Mouse (Mus musculus): Measurements from ENCODE around the gene Dstn. TPM values are rescaled to one million over a fixed set of nuclear protein-coding genes. Genes with fewer than 3 reads are reported as not detected.

Gene Dstn
- polyA plus RNA-seq, 1 experiment from 2014 or later: 684 TPM

GRCm38 (mm10) chr2:143991964-143992672, 77.0 kb downstream of the Dstn start:
- Histone ChIP-seq H3K36me3 (ENCODE audit: control insufficient read depth, insufficient read depth, low read length) (peaks cover 17% of the 10 kb centered on the region), H3K4me2 (ENCODE audit: low read length) (no peak overlapping the region), H3K9me3 (ENCODE audit: control insufficient read depth, low read length) (no peaks in the 10 kb centered on the region), H3K27ac (ENCODE audit: low read depth) (no peak overlapping the region), H3K27me3 (replicated peaks; ENCODE audit: control insufficient read depth, insufficient read depth, low read length) (no peaks in the 10 kb centered on the region), H3K4me1 (replicated peaks; ENCODE audit: control insufficient read depth, insufficient read depth, low read length) (no peaks in the 10 kb centered on the region), H3K9ac (ENCODE audit: low read length) (no peak overlapping the region), H3K4me3 (ENCODE audit: low read depth, low read length) (no peak overlapping the region)
- 78% methylated on average over 7 of the region's 7 CpGs for WGBS
- ATAC-seq (replicated peaks; ENCODE audit: low FRiP score, low TSS enrichment, low read depth): no peak
- DNase-seq (ENCODE audit: low spot score): no peak

Other genes with a start within 250 kb of the Dstn start
- gene Bfsp1, start 52.1 kb upstream of the Dstn start, polyA plus RNA-seq (2014; fragmentation: Nextera tagmentation; extraction: Ambion mirVana): 1.6 and 2.3 TPM in 2 replicates
- gene Rrbp1, start 95.9 kb downstream of the Dstn start, polyA plus RNA-seq (2014; fragmentation: Nextera tagmentation; extraction: Ambion mirVana): 104 and 109 TPM in 2 replicates
- not detected in 2 replicates for gene Banf2, start 117.7 kb downstream of the Dstn start, polyA plus RNA-seq (2014; fragmentation: Nextera tagmentation; extraction: Ambion mirVana)